Mouse (Mus musculus) neural tube, embryonic 12.5 days (tissue): ENCODE results near the gene Pgbd1. TPM values are rescaled to one million over a fixed set of nuclear protein-coding genes. Genes with fewer than 3 reads are reported as not detected.
"Not testable (repeated sequence)": the region's sequence is repeated elsewhere in the genome, so short reads cannot be mapped to it uniquely, and the experiment has no call there.

Source experiments
- ATAC-seq: fragments of 200-750 bp; cut with Nextera tagmentation; 2 replicates; pipeline ENCODE4 v1.8.0; 2017; ENCODE audit warnings: low read depth, mild to moderate bottlenecking, moderate TSS enrichment, moderate library complexity; ENCODE audit not compliant: low FRiP score
- H3K27ac ChIP-seq: fragments of 300-500 bp; sonication (generic); 2 replicates; pipeline ENCODE4 v1.5.1; 2016
- H3K27me3 ChIP-seq: fragments of 300-500 bp; sonication (generic); replicated peaks from 2 replicates; pipeline ENCODE4 v1.6.1; 2016; ENCODE audit warnings: mild to moderate bottlenecking
- H3K36me3 ChIP-seq: fragments of 300-500 bp; sonication (generic); 2 replicates; pipeline ENCODE4 v1.6.1; 2016; ENCODE audit warnings: mild to moderate bottlenecking
- H3K4me1 ChIP-seq: fragments of 300-500 bp; sonication (generic); 2 replicates; pipeline ENCODE4 v1.6.1; 2016
- H3K4me2 ChIP-seq: fragments of 300-500 bp; sonication (generic); replicated peaks from 2 replicates; pipeline ENCODE4 v1.6.1; 2016; ENCODE audit warnings: mild to moderate bottlenecking
- H3K4me3 ChIP-seq: fragments of 300-500 bp; sonication (generic); 2 replicates; pipeline ENCODE4 v1.5.1; 2016
- H3K9ac ChIP-seq: fragments of 300-500 bp; sonication (generic); 2 replicates; pipeline ENCODE4 v1.6.1; 2016; ENCODE audit warnings: mild to moderate bottlenecking
- H3K9me3 ChIP-seq: fragments of 300-500 bp; sonication (generic); 2 replicates; pipeline ENCODE4 v1.6.1; 2016; ENCODE audit warnings: mild to moderate bottlenecking
- WGBS: fragments of 180-500 bp; shearing (Covaris S2); methylation state at CpG from one replicate; pipeline ENCODE4 v1.1.7; 2016; 5-methylcytosine and 5-hydroxymethylcytosine counted together
- polyA plus RNA-seq: library from polyadenylated mRNA; unstranded; fragments of >200 nt; fragmentation: Nextera tagmentation; extraction: Ambion mirVana; gene quantifications from 2 replicates; pipeline ENCODE4 v1.2.1, GENCODE M21; 2016

The Pgbd1 gene
- polyA plus RNA-seq, 1 experiment from 2014 or later, result 4.5 TPM

- peak; percentile 89; the same call in 1 of the 2 replicates for ATAC-seq
- H3K9ac ChIP-seq, result peak overlapping the region; percentile 45
Observed at GRCm38 (mm10) chr13:21408805-21409459, 31.9 kb downstream of the Pgbd1 start.

DNA sequence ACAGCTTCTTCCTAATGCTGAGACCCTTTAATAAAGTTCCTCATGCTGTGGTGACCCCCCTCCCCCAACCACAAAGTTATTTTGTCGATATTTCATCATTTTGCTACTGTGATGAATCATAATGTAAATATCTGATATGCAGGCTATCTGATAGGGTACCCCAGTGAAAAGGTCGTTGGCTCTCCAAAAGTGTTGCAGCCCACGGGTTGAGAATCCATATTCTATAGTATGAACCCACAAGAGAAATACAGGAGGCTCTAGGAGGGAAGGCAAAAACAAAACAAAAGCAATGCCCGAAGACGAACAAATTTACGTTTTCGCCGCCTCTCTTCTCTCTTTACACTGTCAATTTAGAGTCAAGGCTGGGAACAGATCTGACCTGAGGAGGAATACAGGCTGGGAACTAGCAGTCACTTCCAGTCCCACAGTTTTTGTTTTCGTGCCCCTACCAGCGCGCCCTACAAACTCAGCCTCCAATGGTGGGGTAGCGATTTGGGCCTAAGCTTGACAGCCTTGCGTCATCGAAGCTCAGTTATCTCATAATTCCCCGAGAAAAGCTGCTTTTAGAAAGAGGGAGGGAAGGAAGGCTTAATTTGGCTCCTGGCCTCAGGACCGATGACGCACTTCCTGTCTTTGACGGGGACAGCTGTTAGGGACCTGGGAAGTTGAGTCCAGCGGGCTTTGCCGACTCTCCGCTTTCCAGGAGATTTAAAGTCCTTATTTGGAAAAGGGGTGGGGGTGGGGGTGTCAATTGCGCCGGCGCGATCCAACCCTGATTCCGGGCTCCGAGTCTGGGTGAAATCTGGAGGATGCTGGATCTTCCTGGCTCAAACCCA lies 32.7 kb downstream of the Pgbd1 start:
- Histone ChIP-seq H3K9ac (peak overlapping the region; percentile 45), H3K4me1 (peaks cover 5% of the 10 kb centered on the region; the same call in 1 of the 2 replicates), H3K27me3 (no peaks in the 10 kb centered on the region), H3K9me3 (no peaks in the 10 kb centered on the region), H3K4me2 (peak overlapping the region; percentile 67), H3K4me3 (peak overlapping the region; percentile 40), H3K27ac (no peak overlapping the region), H3K36me3 (no peaks in the 10 kb centered on the region)
- ATAC-seq, result peak; percentile 95
- 5% methylated on average over 27 of the region's 27 CpGs for WGBS

More at GRCm38 (mm10) chr13:21408805-21409459, 31.9 kb downstream of the Pgbd1 start:
- Histone ChIP-seq H3K27ac (no peak overlapping the region), H3K4me2 (peak overlapping the region; percentile 67), H3K27me3 (no peaks in the 10 kb centered on the region), H3K36me3 (no peaks in the 10 kb centered on the region), H3K9me3 (no peaks in the 10 kb centered on the region), H3K4me1 (peaks cover 5% of the 10 kb centered on the region; the same call in 1 of the 2 replicates), H3K4me3 (peak overlapping the region; percentile 40)
- WGBS, result 54% methylated on average over 11 of the region's 11 CpGs

DNA sequence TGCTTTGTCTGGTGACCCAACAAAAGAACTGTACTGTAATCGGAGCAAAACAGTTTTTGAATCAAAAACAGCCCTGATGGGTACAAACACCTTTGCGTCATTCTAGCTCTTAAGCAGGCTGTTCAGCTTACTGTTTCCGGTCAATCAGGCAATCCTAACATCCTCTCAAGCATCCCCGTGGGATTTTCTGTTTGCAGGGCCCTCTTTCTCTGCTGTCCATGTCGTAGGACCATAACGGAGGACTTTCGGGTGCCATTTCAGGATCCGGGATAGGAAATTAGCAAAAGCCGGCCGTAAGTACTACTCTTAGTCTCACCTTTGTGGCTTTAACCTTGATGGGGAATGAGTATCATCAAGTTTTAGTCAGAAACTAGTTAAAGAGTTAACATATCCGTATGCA lies 33.5 kb downstream of the Pgbd1 start:
- ATAC-seq, result no peak
- H3K27me3 ChIP-seq, result no peaks in the 10 kb centered on the region
- no peaks in the 10 kb centered on the region for H3K36me3 ChIP-seq
- H3K4me3 ChIP-seq, result no peak overlapping the region
- 82% methylated on average over 11 of the region's 11 CpGs for WGBS
- peak overlapping the region; percentile 67; the same call in 1 of the 2 replicates for H3K4me2 ChIP-seq
- no peak overlapping the region; the same call in 1 of the 2 replicates for H3K9ac ChIP-seq
- H3K27ac ChIP-seq, result no peak overlapping the region
- peaks cover 5% of the 10 kb centered on the region; the same call in 1 of the 2 replicates for H3K4me1 ChIP-seq
- H3K9me3 ChIP-seq, result no peaks in the 10 kb centered on the region

DNA sequence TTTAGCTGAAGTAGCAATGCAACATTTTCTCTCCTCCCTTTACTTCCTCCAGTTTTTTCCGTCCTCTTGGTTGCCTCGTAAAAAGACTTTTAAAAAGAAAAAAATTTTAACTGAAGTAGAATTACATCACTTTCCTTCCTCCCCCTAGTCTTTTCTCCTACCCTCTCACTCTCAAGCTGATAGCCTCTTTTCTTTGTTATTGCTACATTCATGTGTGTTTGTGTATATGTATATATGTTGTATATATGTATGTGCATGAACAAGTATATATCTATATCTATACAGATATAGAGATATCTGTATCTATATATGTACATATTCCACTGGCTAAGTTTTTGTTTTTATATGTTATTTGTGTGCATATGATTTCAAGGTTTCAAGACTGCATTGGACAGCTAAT lies 38.0 kb downstream of the Pgbd1 start:
- H3K9ac ChIP-seq, result peak overlapping the region; percentile 74
- peak overlapping the region; percentile 78 for H3K4me2 ChIP-seq
- H3K36me3 ChIP-seq, result no peaks in the 10 kb centered on the region; the same call in 1 of the 2 replicates
- 0% methylated on average over 2 of the region's 2 CpGs for WGBS
- H3K4me1 ChIP-seq, result peaks cover 13% of the 10 kb centered on the region
- no peak overlapping the region for H3K27ac ChIP-seq
- H3K4me3 ChIP-seq, result peak overlapping the region; percentile 84
- peak; percentile 39; the same call in 1 of the 2 replicates for ATAC-seq
- no peaks in the 10 kb centered on the region for H3K27me3 ChIP-seq
- H3K9me3 ChIP-seq, result no peaks in the 10 kb centered on the region

DNA sequence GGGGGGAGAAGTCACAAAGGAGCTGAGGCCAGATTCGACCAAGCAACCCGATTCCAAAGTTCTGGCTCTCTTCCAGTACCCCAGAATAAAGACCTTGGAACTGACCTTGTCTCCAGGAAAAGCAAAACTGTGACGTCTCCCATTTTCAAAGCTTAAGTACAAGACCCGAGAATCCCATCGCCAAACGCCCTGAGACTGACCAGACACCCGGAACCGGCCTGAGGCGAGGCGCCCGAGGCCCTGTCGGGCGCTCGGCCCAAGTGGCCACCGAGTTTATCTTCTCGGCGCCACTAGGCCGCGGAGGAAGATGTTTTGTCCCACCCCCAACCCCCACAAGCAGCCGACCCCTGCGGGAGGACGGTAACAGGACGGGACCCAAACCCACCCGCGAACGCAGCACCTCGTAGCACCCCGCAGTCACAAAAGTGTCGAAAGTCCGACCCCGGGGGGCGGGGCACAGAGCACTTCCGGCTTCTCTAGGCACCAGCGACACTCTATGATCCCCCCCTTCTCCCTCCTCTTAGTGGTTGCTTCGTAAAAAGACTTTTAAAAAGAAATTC lies 38.5 kb downstream of the Pgbd1 start, which contains the start of gene Zkscan3:
TSS of gene Zkscan3 (minus strand) at position 469 of the 560 bp plus-strand sequence.
- peaks cover 12% of the 10 kb centered on the region; the same call in 1 of the 2 replicates for H3K4me1 ChIP-seq
- peak; percentile 95 for ATAC-seq
- peak within 1 kb of the TSS; percentile 84 for H3K4me3 ChIP-seq
- no peaks in the 10 kb centered on the region; the same call in 1 of the 2 replicates for H3K36me3 ChIP-seq
- H3K4me2 ChIP-seq, result peak within 1 kb of the TSS; percentile 78
- peak within 1 kb of the TSS; percentile 74 for H3K9ac ChIP-seq
- WGBS, result under 1% methylated on average over 35 of the region's 35 CpGs
- no peaks in the 10 kb centered on the region for H3K9me3 ChIP-seq
- no peak within 1 kb of the TSS for H3K27ac ChIP-seq
- H3K27me3 ChIP-seq, result no peaks in the 10 kb centered on the region

- H3K4me1 ChIP-seq, result peaks cover 12% of the 10 kb centered on the region; the same call in 1 of the 2 replicates
- H3K36me3 ChIP-seq, result no peaks in the 10 kb centered on the region; the same call in 1 of the 2 replicates
- H3K9me3 ChIP-seq, result no peaks in the 10 kb centered on the region
- H3K27ac ChIP-seq, result no peak overlapping the region
- H3K4me2 ChIP-seq, result peak overlapping the region; percentile 78
- peak overlapping the region; percentile 84 for H3K4me3 ChIP-seq
- H3K27me3 ChIP-seq, result no peaks in the 10 kb centered on the region
- ATAC-seq, result peak; percentile 35
- peak overlapping the region; percentile 74 for H3K9ac ChIP-seq
- 20% methylated on average over 12 of the region's 12 CpGs for WGBS
Observed at GRCm38 (mm10) chr13:21401636-21402286, 39.1 kb downstream of the Pgbd1 start.

DNA sequence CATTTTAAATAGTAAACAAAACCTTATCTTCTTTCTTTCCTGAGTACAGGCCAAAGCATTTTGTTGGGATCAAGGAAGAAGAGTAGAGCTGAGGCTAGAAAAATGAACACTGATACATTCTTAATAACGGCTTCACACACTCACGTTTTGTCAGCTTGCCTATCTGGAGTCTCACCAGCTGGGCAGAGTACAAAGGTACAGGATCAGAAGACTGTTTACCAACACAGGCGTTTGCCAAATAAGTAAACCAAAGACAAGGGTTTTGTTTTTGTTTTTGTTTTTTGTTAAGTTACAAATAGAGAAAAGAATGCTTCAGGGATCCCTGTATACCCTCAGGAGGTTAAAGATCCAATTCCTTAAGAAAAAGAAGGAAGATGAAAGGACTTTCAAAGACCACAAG lies 39.7 kb downstream of the Pgbd1 start:
- Histone ChIP-seq H3K4me2 (peak overlapping the region; percentile 78), H3K4me1 (peaks cover 12% of the 10 kb centered on the region; the same call in 1 of the 2 replicates), H3K4me3 (peak overlapping the region; percentile 84; the same call in 1 of the 2 replicates), H3K36me3 (peaks cover 3% of the 10 kb centered on the region; the same call in 1 of the 2 replicates), H3K9me3 (no peaks in the 10 kb centered on the region), H3K9ac (peak overlapping the region; percentile 74), H3K27ac (no peak overlapping the region), H3K27me3 (no peaks in the 10 kb centered on the region)
- ATAC-seq, result no peak
- 83% methylated on average over 3 of the region's 3 CpGs for WGBS

DNA sequence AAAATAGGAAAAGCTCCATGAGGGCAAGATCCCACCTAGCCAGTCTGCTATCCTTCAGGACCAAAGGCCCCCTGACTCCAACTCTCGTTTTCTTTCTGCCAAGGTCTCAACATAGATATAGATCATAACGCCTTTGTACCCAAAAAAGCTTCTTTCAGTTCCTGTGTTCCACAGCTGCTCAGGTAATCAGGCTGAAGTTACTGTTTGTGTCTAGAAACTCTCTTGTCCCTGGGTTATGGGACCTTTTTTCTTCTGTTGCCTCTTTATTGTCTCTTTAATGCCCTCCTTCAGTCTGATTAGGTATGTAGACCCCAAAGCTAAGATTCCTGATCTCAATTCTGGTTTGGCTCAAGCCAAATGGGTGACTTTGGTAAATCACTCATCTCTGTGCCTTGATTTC lies 43.4 kb downstream of the Pgbd1 start:
- Histone ChIP-seq H3K27ac (no peak overlapping the region), H3K9ac (no peak overlapping the region), H3K27me3 (no peaks in the 10 kb centered on the region), H3K36me3 (peaks cover 34% of the 10 kb centered on the region), H3K4me3 (no peak overlapping the region), H3K4me2 (no peak overlapping the region), H3K4me1 (peaks cover 12% of the 10 kb centered on the region; the same call in 1 of the 2 replicates), H3K9me3 (no peaks in the 10 kb centered on the region)
- 96% methylated on average over 2 of the region's 2 CpGs for WGBS
- ATAC-seq, result no peak

- not testable (repeated sequence) for H3K9me3 ChIP-seq, H3K9ac ChIP-seq, H3K4me2 ChIP-seq, H3K4me3 ChIP-seq, H3K27me3 ChIP-seq, H3K27ac ChIP-seq, H3K4me1 ChIP-seq
- 0 out of 2 replicates have a peak, but pooled peaks have one; percentile 37 for ATAC-seq
- peaks cover 49% of the 10 kb centered on the region for H3K36me3 ChIP-seq
- 93% methylated on average over 18 of the region's 18 CpGs for WGBS
Observed at GRCm38 (mm10) chr13:21396048-21396447, 44.8 kb downstream of the Pgbd1 start.

DNA sequence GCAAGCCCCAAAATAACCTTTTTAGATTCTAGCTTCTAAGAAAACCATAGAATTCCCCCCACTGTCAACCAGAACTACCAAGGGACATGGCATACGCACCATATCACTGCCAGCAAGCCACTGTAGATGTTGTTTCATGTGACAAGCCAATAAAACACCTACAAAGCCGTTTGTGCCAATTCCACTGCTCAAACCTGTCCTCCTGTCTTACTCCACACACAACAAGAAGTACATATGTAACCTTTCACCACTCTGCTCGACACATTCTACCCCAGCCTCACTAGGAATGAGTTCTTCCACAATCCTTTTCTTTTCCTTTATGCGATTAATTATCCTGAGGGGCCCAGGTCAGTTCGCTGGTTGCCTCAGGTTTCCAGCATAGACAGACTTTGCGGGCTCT lies 45.2 kb downstream of the Pgbd1 start:
- peaks cover 3% of the 10 kb centered on the region; the same call in 1 of the 2 replicates for H3K4me1 ChIP-seq
- WGBS, result 95% methylated on average over 6 of the region's 6 CpGs
- H3K27me3 ChIP-seq, result no peaks in the 10 kb centered on the region
- H3K4me3 ChIP-seq, result no peak overlapping the region
- peaks cover 53% of the 10 kb centered on the region for H3K36me3 ChIP-seq
- no peak overlapping the region for H3K4me2 ChIP-seq
- no peak overlapping the region for H3K27ac ChIP-seq
- H3K9ac ChIP-seq, result no peak overlapping the region
- ATAC-seq, result no peak
- H3K9me3 ChIP-seq, result no peaks in the 10 kb centered on the region

GRCm38 (mm10) chr13:21395211-21395610 lies 45.6 kb downstream of the Pgbd1 start:
- peaks cover 57% of the 10 kb centered on the region for H3K36me3 ChIP-seq
- whole genome bisulfite sequencing, result 100% methylated on average over 1 of the region's 1 CpGs

More at GRCm38 (mm10) chr13:21395211-21395610, 45.6 kb downstream of the Pgbd1 start:
- H3K4me3 ChIP-seq, result no peak overlapping the region
- no peak for ATAC-seq
- no peaks in the 10 kb centered on the region for H3K9me3 ChIP-seq
- peaks cover 3% of the 10 kb centered on the region; the same call in 1 of the 2 replicates for H3K4me1 ChIP-seq
- no peak overlapping the region for H3K9ac ChIP-seq
- no peaks in the 10 kb centered on the region for H3K27me3 ChIP-seq
- H3K4me2 ChIP-seq, result no peak overlapping the region
- no peak overlapping the region for H3K27ac ChIP-seq
